Comparison of ENCODE assay signal across 18 mouse cellular contexts in genomic region chr2:59239841-59240395, GRCm38 (mm10).
DNase-seq lines count a peak whose midpoint lies in the region; ATAC-seq and TF ChIP-seq lines count a peak whose summit lies in the region.
"Had no signal": no experiment of that assay in that cellular context is flagged by ENCODE, and none has a peak within 500 bp of the region (broad histone marks: within the 10 kb centered on the region; RNA-seq: fewer than 3 reads in every experiment).

No protein-coding gene starts in this region.

- peak; percentile 95 for DNase-seq in heart, adult 11 months
- no peak for DNase-seq in heart, postnatal 4 days
- peak; percentile 55 for DNase-seq in layer of hippocampus, adult 9-11 months
- DNase-seq in layer of hippocampus, adult 11-12 months (ENCODE audit: low spot score): no peak
- peak; percentile 41 for DNase-seq in adrenal gland, postnatal 14 days
- DNase-seq in forebrain, postnatal 0 days: no peak
- no peak for DNase-seq in adipocyte (ENCODE audit: low spot score)
- DNase-seq: cerebellum, adult 11-12 months; cerebellum, postnatal 25 days; right cerebral cortex, adult 18-20 months; thymus, adult 2 months had no signal

- no peak overlapping the region for H3K9ac ChIP-seq in forebrain, postnatal 0 days
- H3K9ac ChIP-seq: forebrain, embryonic 13.5 days; heart, embryonic 13.5 days had no signal

- H3K27ac ChIP-seq in forebrain, postnatal 0 days (ENCODE audit: low read depth, low read length): no peak overlapping the region
- H3K27ac ChIP-seq: embryonic facial prominence, embryonic 10.5 days; forebrain, embryonic 13.5 days; heart, embryonic 13.5 days; left cerebral cortex, adult 2 months had no signal

- TF ChIP-seq CTCF in E14TG2a.4 (conservative IDR thresholded peaks at IDR 0.05; ENCODE audit: low read length): no peak
- no peak for TF ChIP-seq CTCF in forebrain, postnatal 0 days (IDR thresholded peaks at IDR 0.05; ENCODE audit: low read depth)

- no peak overlapping the region for H3K4me2 ChIP-seq in forebrain, postnatal 0 days (ENCODE audit: low read depth)
- H3K4me2 ChIP-seq: forebrain, embryonic 13.5 days; heart, embryonic 13.5 days had no signal

- H3K4me1 ChIP-seq in E14TG2a.4 (replicated peaks; ENCODE audit: low read depth, low read length): peaks cover 27% of the 10 kb centered on the region
- H3K4me1 ChIP-seq in forebrain, postnatal 0 days (ENCODE audit: insufficient read depth): peaks cover 3% of the 10 kb centered on the region; the same call in 1 of the 2 replicates

- WGBS in forebrain, postnatal 0 days: 91% methylated on average over 10 of the region's 10 CpGs

- H3K27me3 ChIP-seq in E14TG2a.4 (ENCODE audit: insufficient read depth, low read length): no peaks in the 10 kb centered on the region
- no peaks in the 10 kb centered on the region for H3K27me3 ChIP-seq in forebrain, postnatal 0 days (ENCODE audit: insufficient read depth, low read length)
- H3K27me3 ChIP-seq: CH12.LX; forebrain, embryonic 13.5 days; heart, embryonic 13.5 days had no signal

- H3K4me3 ChIP-seq in E14TG2a.4 (replicated peaks; ENCODE audit: low read length): peak overlapping the region; percentile 26
- no peak overlapping the region for H3K4me3 ChIP-seq in forebrain, postnatal 0 days (ENCODE audit: low read depth, low read length)
- H3K4me3 ChIP-seq: embryonic facial prominence, embryonic 10.5 days; forebrain, embryonic 13.5 days; heart, embryonic 13.5 days; left cerebral cortex, adult 2 months had no signal

- ATAC-seq in forebrain, postnatal 0 days: no peak
- ATAC-seq: activated CD4-positive, CD25-positive, alpha-beta regulatory T cell, adult 4 months; forebrain, embryonic 13.5 days had no signal

- H3K36me3 ChIP-seq in E14TG2a.4 (ENCODE audit: insufficient read depth, low read length): peaks cover 45% of the 10 kb centered on the region
- no peaks in the 10 kb centered on the region for H3K36me3 ChIP-seq in forebrain, postnatal 0 days (ENCODE audit: insufficient read depth)

- H3K9me3 ChIP-seq in E14TG2a.4 (ENCODE audit: low read length): peaks cover 5% of the 10 kb centered on the region
- H3K9me3 ChIP-seq in forebrain, postnatal 0 days (ENCODE audit: low read length): no peaks in the 10 kb centered on the region
- H3K9me3 ChIP-seq: embryonic facial prominence, embryonic 10.5 days; forebrain, embryonic 13.5 days; heart, embryonic 13.5 days had no signal

Comparison
In these comparisons a context has a peak if more than half of its experiments do, and no peak if none do; other contexts are left out.
1. DNase-seq: peak in heart, adult 11 months (single experiment), layer of hippocampus, adult 9-11 months (single experiment) and adrenal gland, postnatal 14 days (single experiment); none in heart, postnatal 4 days (single experiment), layer of hippocampus, adult 11-12 months (single experiment), forebrain, postnatal 0 days (single experiment) and adipocyte (single experiment).